Mouse (Mus musculus) hindbrain, embryonic 16.5 days (tissue): ENCODE results near the gene E330014E10Rik. TPM values are rescaled to one million over a fixed set of nuclear protein-coding genes. Genes with fewer than 3 reads are reported as not detected.
"Not testable (repeated sequence)": the region's sequence is repeated elsewhere in the genome, so short reads cannot be mapped to it uniquely, and the experiment has no call there.

Source experiments
- ATAC-seq: fragments of 200-750 bp; cut with Nextera tagmentation; 2 replicates; pipeline ENCODE4 v1.8.0; 2017; ENCODE audit warnings: moderate TSS enrichment, moderate library complexity
- H3K27ac ChIP-seq: fragments of 300-500 bp; sonication (generic); 2 replicates; pipeline ENCODE4 v1.5.1; 2014; ENCODE audit warnings: low read depth, mild to moderate bottlenecking, control low read depth, low read length, moderate library complexity
- H3K27me3 ChIP-seq: fragments of 300-500 bp; sonication (generic); replicated peaks from 2 replicates; pipeline ENCODE4 v1.6.1; 2014; ENCODE audit warnings: low read length; ENCODE audit not compliant: control insufficient read depth, insufficient read depth
- H3K36me3 ChIP-seq: fragments of 300-500 bp; sonication (generic); 2 replicates; pipeline ENCODE4 v1.6.1; 2014; ENCODE audit warnings: mild to moderate bottlenecking, low read length, moderate library complexity, mixed read lengths; ENCODE audit not compliant: control insufficient read depth, insufficient read depth
- H3K4me1 ChIP-seq: fragments of 300-500 bp; sonication (generic); 2 replicates; pipeline ENCODE4 v1.6.1; 2014; ENCODE audit warnings: low read depth, low read length; ENCODE audit not compliant: control insufficient read depth, insufficient read depth
- H3K4me2 ChIP-seq: fragments of 300-500 bp; sonication (generic); 2 replicates; pipeline ENCODE4 v1.6.1; 2014; ENCODE audit warnings: mild to moderate bottlenecking, low read length, control low read depth, moderate library complexity
- H3K4me3 ChIP-seq: fragments of 300-500 bp; sonication (generic); 2 replicates; pipeline ENCODE4 v1.5.1; 2014; ENCODE audit warnings: mild to moderate bottlenecking, low read length, control low read depth, moderate library complexity
- H3K9ac ChIP-seq: fragments of 300-500 bp; sonication (generic); 2 replicates; pipeline ENCODE4 v1.6.1; 2014; ENCODE audit warnings: low read depth, mild to moderate bottlenecking, control low read depth, low read length, moderate library complexity
- H3K9me3 ChIP-seq: fragments of 300-500 bp; sonication (generic); 2 replicates; pipeline ENCODE4 v1.6.1; 2014; ENCODE audit warnings: mild to moderate bottlenecking, low read length, moderate library complexity; ENCODE audit not compliant: control insufficient read depth
- WGBS: fragments of 180-500 bp; shearing (Covaris S2); extraction: QIAGEN DNeasy Blood & Tissue Kit; methylation state at CpG from one replicate; pipeline ENCODE4 v1.1.7; 2014; 5-methylcytosine and 5-hydroxymethylcytosine counted together
- polyA plus RNA-seq: library from polyadenylated mRNA; unstranded; fragments of >200 nt; fragmentation: Nextera tagmentation; extraction: Ambion mirVana; gene quantifications from 2 replicates; pipeline ENCODE4 v1.2.1, GENCODE M21; 2015

Gene E330014E10Rik
- polyA plus RNA-seq, result not detected in 2 replicates

- not testable (repeated sequence) for H3K27me3 ChIP-seq, H3K4me3 ChIP-seq, H3K4me1 ChIP-seq, H3K36me3 ChIP-seq, H3K9ac ChIP-seq, H3K9me3 ChIP-seq, ATAC-seq, H3K4me2 ChIP-seq, H3K27ac ChIP-seq
- no CpG with 5 or more reads among the region's 2 CpGs for WGBS
Observed at GRCm38 (mm10) chr5:95775690-95776089, at the start of gene E330014E10Rik. Gene E330014E10Rik, plus strand, starts transcription at chr5:95775990.

- WGBS, result no CpG with 5 or more reads among the region's 1 CpGs
- not testable (repeated sequence) for H3K27ac ChIP-seq, H3K36me3 ChIP-seq, H3K4me2 ChIP-seq, H3K4me1 ChIP-seq, H3K4me3 ChIP-seq, H3K9me3 ChIP-seq, ATAC-seq, H3K27me3 ChIP-seq, H3K9ac ChIP-seq
Observed at GRCm38 (mm10) chr5:95736073-95736472, 39.7 kb upstream of the E330014E10Rik start, which contains the start of gene Gm7978. Gene Gm7978, minus strand, starts transcription at chr5:95736173.

- H3K4me1 ChIP-seq, H3K4me2 ChIP-seq, H3K9me3 ChIP-seq, H3K27me3 ChIP-seq, ATAC-seq, H3K36me3 ChIP-seq, H3K4me3 ChIP-seq, H3K9ac ChIP-seq, H3K27ac ChIP-seq: not testable (repeated sequence)
- WGBS, result no CpG with 5 or more reads among the region's 3 CpGs
Observed at GRCm38 (mm10) chr5:95741714-95742113, 34.1 kb upstream of the E330014E10Rik start, which contains the start of gene Gm7982. Gene Gm7982, plus strand, starts transcription at chr5:95742014.

- ATAC-seq, H3K4me3 ChIP-seq, H3K27me3 ChIP-seq, H3K9me3 ChIP-seq, H3K9ac ChIP-seq, H3K4me1 ChIP-seq, H3K4me2 ChIP-seq, H3K36me3 ChIP-seq, H3K27ac ChIP-seq: not testable (repeated sequence)
- 75% methylated on average over 2 of the region's 2 CpGs for WGBS
Observed at GRCm38 (mm10) chr5:95810841-95811240, 35.1 kb downstream of the E330014E10Rik start.

- no peaks in the 10 kb centered on the region for H3K27me3 ChIP-seq
- H3K4me1 ChIP-seq, result no peaks in the 10 kb centered on the region
- no peak overlapping the region for H3K4me3 ChIP-seq
- H3K36me3 ChIP-seq, result no peaks in the 10 kb centered on the region
- 74% methylated on average over 4 of the region's 4 CpGs for WGBS
- H3K4me2 ChIP-seq, result no peak overlapping the region
- H3K9ac ChIP-seq, result no peak overlapping the region
- H3K27ac ChIP-seq, result no peak overlapping the region
- H3K9me3 ChIP-seq, result no peaks in the 10 kb centered on the region; the same call in 1 of the 2 replicates
- no peak for ATAC-seq
Observed at GRCm38 (mm10) chr5:95836580-95836979, 60.8 kb downstream of the E330014E10Rik start.

GRCm38 (mm10) chr5:95854030-95854429 is 78.2 kb downstream of the E330014E10Rik start:
- ATAC-seq, result no peak
- no peaks in the 10 kb centered on the region for H3K4me1 ChIP-seq

More at GRCm38 (mm10) chr5:95854030-95854429, 78.2 kb downstream of the E330014E10Rik start:
- no peaks in the 10 kb centered on the region for H3K36me3 ChIP-seq
- 94% methylated on average over 3 of the region's 3 CpGs for WGBS
- H3K4me2 ChIP-seq, result no peak overlapping the region
- H3K4me3 ChIP-seq, result no peak overlapping the region
- H3K9me3 ChIP-seq, result no peaks in the 10 kb centered on the region
- H3K9ac ChIP-seq, result no peak overlapping the region
- no peak overlapping the region for H3K27ac ChIP-seq
- no peaks in the 10 kb centered on the region for H3K27me3 ChIP-seq

Other genes with a start within 250 kb of the E330014E10Rik start
- not detected in 2 replicates for gene Gm7971, start 181.1 kb upstream of the E330014E10Rik start, polyA plus RNA-seq
- gene Gm7978, start 39.8 kb upstream of the E330014E10Rik start, polyA plus RNA-seq, result not detected in 2 replicates
- gene Gm7982, start 34.0 kb upstream of the E330014E10Rik start, polyA plus RNA-seq, result not detected in 2 replicates
- 0.36 and 0.40 TPM in 2 replicates for gene Cxcl13, start 181.0 kb downstream of the E330014E10Rik start, polyA plus RNA-seq